Mouse (Mus musculus): ENCODE data around the gene Arl8b. TPM values are rescaled to one million over a fixed set of nuclear protein-coding genes. Genes with fewer than 3 reads are reported as not detected.

Gene Arl8b
- polyA plus RNA-seq, 1 experiment from 2014 or later: 32.7 TPM

DNA sequence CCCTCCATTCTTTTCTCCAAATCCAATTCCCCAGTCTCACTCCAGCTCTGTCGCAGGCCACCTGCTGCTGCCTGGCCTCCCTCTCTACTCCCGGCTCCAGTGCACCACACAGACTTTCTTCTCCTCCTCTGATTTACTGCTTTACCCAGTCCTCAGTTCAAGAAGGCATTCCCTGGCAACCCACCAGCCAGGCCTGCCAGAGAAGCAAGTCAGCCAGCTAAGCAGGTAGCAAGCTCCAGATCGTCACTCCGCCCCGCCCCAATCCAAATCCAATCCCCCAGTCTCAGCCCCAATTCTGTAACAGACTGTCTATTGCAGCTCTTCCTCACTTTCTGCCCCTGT is 23.2 kb upstream of the Arl8b start:
- H3K27ac ChIP-seq (replicated peaks): no peak overlapping the region
- ATAC-seq (ENCODE audit: insufficient read depth): no peak

GRCm38 (mm10) chr6:108770880-108771279 is 12.0 kb upstream of the Arl8b start:
- H3K27me3 ChIP-seq: no peaks in the 10 kb centered on the region
- no peak overlapping the region for H3K27ac ChIP-seq (replicated peaks)
- no peak overlapping the region for H3K9ac ChIP-seq
- no peaks in the 10 kb centered on the region for H3K36me3 ChIP-seq (replicated peaks)
- no peaks in the 10 kb centered on the region for H3K4me1 ChIP-seq (replicated peaks)
- no peak overlapping the region for H3K4me2 ChIP-seq
- no peak overlapping the region for H3K4me3 ChIP-seq (replicated peaks)
- no peak for ATAC-seq (ENCODE audit: insufficient read depth)
- 63% methylated on average over 3 of the region's 3 CpGs for WGBS (ENCODE audit: insufficient replicate concordance)
- no peaks in the 10 kb centered on the region for H3K9me3 ChIP-seq (replicated peaks)

More for the DNA sequence above, 23.2 kb upstream of the Arl8b start:
- Histone ChIP-seq H3K9me3 (replicated peaks) (no peaks in the 10 kb centered on the region), H3K4me2 (no peak overlapping the region), H3K9ac (no peak overlapping the region), H3K27me3 (no peaks in the 10 kb centered on the region), H3K36me3 (replicated peaks) (no peaks in the 10 kb centered on the region), H3K4me1 (replicated peaks) (no peaks in the 10 kb centered on the region), H3K4me3 (replicated peaks) (no peak overlapping the region)
- WGBS (ENCODE audit: insufficient replicate concordance): 70% methylated on average over 5 of the region's 5 CpGs

DNA sequence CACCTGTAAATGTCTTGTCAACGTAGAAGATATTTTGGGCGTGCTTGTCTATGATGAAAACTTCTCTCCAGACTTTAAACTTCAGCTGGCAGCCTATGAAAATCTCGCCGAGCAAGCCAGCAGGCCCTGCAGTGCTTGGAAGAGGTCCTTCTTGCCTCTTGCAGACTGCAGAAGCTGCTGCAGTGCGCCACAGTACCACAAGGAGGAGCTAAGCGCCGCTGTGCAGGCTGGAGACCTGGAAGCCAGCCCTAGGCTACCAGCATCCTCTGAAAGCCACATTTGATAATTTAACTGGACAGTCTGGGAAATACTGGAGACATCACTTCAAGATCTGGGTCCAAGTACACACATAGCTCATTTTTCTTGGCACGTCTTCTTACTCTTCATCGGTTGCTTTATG is 10.0 kb upstream of the Arl8b start:
- peaks cover 5% of the 10 kb centered on the region; the same call in 1 of the 2 replicates for H3K4me1 ChIP-seq (replicated peaks)
- no peak overlapping the region for H3K4me3 ChIP-seq (replicated peaks)
- no peak overlapping the region for H3K9ac ChIP-seq
- H3K4me2 ChIP-seq: no peak overlapping the region
- ATAC-seq (ENCODE audit: insufficient read depth): no peak
- no peaks in the 10 kb centered on the region for H3K36me3 ChIP-seq (replicated peaks)
- WGBS (ENCODE audit: insufficient replicate concordance): 15% methylated on average over 9 of the region's 9 CpGs
- H3K9me3 ChIP-seq (replicated peaks): no peaks in the 10 kb centered on the region
- H3K27ac ChIP-seq (replicated peaks): no peak overlapping the region
- H3K27me3 ChIP-seq: no peaks in the 10 kb centered on the region

DNA sequence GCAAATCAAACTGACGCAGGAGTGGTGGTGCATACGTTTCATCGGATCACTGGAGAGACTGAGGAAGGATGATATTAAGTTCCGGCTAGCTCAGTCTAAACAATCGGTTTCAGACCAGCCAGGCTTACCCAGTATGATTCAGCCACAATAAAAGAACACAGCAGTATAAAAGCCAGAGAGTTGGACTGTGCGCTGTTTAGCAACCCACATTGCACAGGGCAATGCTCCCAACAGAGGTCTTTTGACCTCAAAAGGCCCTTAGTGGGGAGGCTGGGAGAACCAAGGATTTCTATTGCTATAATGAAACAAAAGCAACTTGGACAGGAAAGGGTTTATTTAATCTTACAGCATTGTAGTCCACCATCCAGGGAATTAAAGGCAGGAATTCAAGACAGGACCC is 9.4 kb upstream of the Arl8b start:
- H3K27ac ChIP-seq (replicated peaks): no peak overlapping the region
- no peaks in the 10 kb centered on the region for H3K9me3 ChIP-seq (replicated peaks)
- WGBS (ENCODE audit: insufficient replicate concordance): 74% methylated on average over 6 of the region's 6 CpGs
- peaks cover 7% of the 10 kb centered on the region; the same call in 1 of the 2 replicates for H3K4me1 ChIP-seq (replicated peaks)
- no peaks in the 10 kb centered on the region for H3K27me3 ChIP-seq
- no peak overlapping the region for H3K4me3 ChIP-seq (replicated peaks)
- ATAC-seq (ENCODE audit: insufficient read depth): no peak
- H3K4me2 ChIP-seq: no peak overlapping the region
- no peaks in the 10 kb centered on the region for H3K36me3 ChIP-seq (replicated peaks)
- no peak overlapping the region for H3K9ac ChIP-seq

GRCm38 (mm10) chr6:108776274-108776673 is 6.6 kb upstream of the Arl8b start:
- H3K9me3 ChIP-seq (replicated peaks): no peaks in the 10 kb centered on the region
- no peaks in the 10 kb centered on the region for H3K36me3 ChIP-seq (replicated peaks)
- no peaks in the 10 kb centered on the region for H3K27me3 ChIP-seq
- no peak overlapping the region for H3K4me3 ChIP-seq (replicated peaks)
- no peak overlapping the region for H3K4me2 ChIP-seq
- H3K9ac ChIP-seq: no peak overlapping the region
- peaks cover 12% of the 10 kb centered on the region; the same call in 1 of the 2 replicates for H3K4me1 ChIP-seq (replicated peaks)
- ATAC-seq (ENCODE audit: insufficient read depth): no peak
- H3K27ac ChIP-seq (replicated peaks): no peak overlapping the region

DNA sequence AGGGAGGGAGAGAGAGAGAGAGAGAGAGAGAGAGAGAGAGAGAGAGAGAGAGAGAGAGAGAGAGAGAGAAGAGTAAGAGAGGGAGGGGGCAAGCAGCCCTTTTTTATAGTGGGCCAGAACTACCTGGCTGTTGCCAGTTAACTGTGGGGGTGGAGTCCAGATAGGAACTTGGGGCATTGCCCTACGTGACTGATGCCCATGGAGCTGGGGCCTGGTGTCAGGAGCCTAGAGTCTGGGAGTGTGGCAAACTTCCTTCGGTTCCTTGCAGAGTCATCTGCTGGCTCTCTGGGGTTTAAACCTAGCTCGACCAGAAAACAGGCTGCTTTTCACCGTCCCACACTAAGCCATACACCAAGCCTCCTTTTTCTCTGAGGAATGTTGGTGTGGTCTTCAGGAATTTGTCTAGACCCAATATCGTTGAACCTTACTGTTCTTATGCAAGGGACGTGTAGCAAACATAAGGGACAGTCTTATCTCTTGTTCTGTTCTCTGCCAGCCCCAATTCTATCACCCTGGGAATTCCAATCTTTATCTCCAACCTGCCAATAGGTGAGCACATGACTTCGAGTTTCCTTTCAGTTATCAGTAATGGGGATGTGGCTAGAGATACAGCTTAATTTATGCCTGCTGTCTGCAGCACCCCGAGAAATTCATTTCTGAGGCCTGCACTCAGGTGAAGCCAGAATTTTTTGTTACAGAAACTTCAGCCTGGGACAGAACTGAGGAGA is 5.2 kb upstream of the Arl8b start:
- no peaks in the 10 kb centered on the region for H3K36me3 ChIP-seq (replicated peaks)
- no peak overlapping the region for H3K27ac ChIP-seq (replicated peaks)
- no peak overlapping the region for H3K9ac ChIP-seq
- H3K4me3 ChIP-seq (replicated peaks): no peak overlapping the region
- H3K4me1 ChIP-seq (replicated peaks): peaks cover 16% of the 10 kb centered on the region; the same call in 1 of the 2 replicates
- no peaks in the 10 kb centered on the region for H3K9me3 ChIP-seq (replicated peaks)
- WGBS (ENCODE audit: insufficient replicate concordance): 29% methylated on average over 8 of the region's 8 CpGs
- H3K4me2 ChIP-seq: no peak overlapping the region
- H3K27me3 ChIP-seq: no peaks in the 10 kb centered on the region
- ATAC-seq (ENCODE audit: insufficient read depth): 0 out of 2 replicates have a peak, but pooled peaks have one; percentile 27

- H3K27me3 ChIP-seq: no peaks in the 10 kb centered on the region
- H3K4me2 ChIP-seq: no peak overlapping the region
- no peak overlapping the region for H3K9ac ChIP-seq
- 40% methylated on average over 5 of the region's 5 CpGs for WGBS (ENCODE audit: insufficient replicate concordance)
- no peak overlapping the region for H3K27ac ChIP-seq (replicated peaks)
- H3K9me3 ChIP-seq (replicated peaks): no peaks in the 10 kb centered on the region
- no peak overlapping the region for H3K4me3 ChIP-seq (replicated peaks)
- no peak for ATAC-seq (ENCODE audit: insufficient read depth)
- no peaks in the 10 kb centered on the region for H3K36me3 ChIP-seq (replicated peaks)
- H3K4me1 ChIP-seq (replicated peaks): peaks cover 16% of the 10 kb centered on the region; the same call in 1 of the 2 replicates
Observed at GRCm38 (mm10) chr6:108778399-108778798, 4.5 kb upstream of the Arl8b start.

- no peak overlapping the region for H3K4me2 ChIP-seq
- no peaks in the 10 kb centered on the region for H3K36me3 ChIP-seq (replicated peaks)
- peaks cover 42% of the 10 kb centered on the region for H3K4me1 ChIP-seq (replicated peaks)
- H3K27ac ChIP-seq (replicated peaks): no peak overlapping the region
- ATAC-seq (ENCODE audit: insufficient read depth): no peak
- no peak overlapping the region for H3K9ac ChIP-seq
- H3K4me3 ChIP-seq (replicated peaks): no peak overlapping the region
- no peaks in the 10 kb centered on the region for H3K9me3 ChIP-seq (replicated peaks)
- H3K27me3 ChIP-seq: no peaks in the 10 kb centered on the region
- 32% methylated on average over 6 of the region's 6 CpGs for WGBS (ENCODE audit: insufficient replicate concordance)
Observed at GRCm38 (mm10) chr6:108781865-108782264, 1.0 kb upstream of the Arl8b start.

- Histone ChIP-seq H3K9me3 (replicated peaks) (no peaks in the 10 kb centered on the region), H3K36me3 (replicated peaks) (no peaks in the 10 kb centered on the region), H3K27ac (replicated peaks) (peak overlapping the region; percentile 82), H3K9ac (peak overlapping the region; percentile 96), H3K4me2 (peak overlapping the region; percentile 81), H3K4me1 (replicated peaks) (peaks cover 34% of the 10 kb centered on the region), H3K4me3 (replicated peaks) (peak overlapping the region; percentile 100), H3K27me3 (no peaks in the 10 kb centered on the region)
- WGBS (ENCODE audit: insufficient replicate concordance): under 1% methylated on average over 57 of the region's 57 CpGs
- ATAC-seq (ENCODE audit: insufficient read depth): peak; percentile 40
Observed at GRCm38 (mm10) chr6:108783184-108783881, 434 bp downstream of the Arl8b start.

GRCm38 (mm10) chr6:108784056-108784455 is 1.2 kb downstream of the Arl8b start:
- WGBS (ENCODE audit: insufficient replicate concordance): 18% methylated on average over 11 of the region's 11 CpGs
- Histone ChIP-seq H3K4me2 (peak overlapping the region; percentile 81), H3K9ac (peak overlapping the region; percentile 96; the same call in 1 of the 2 replicates), H3K36me3 (replicated peaks) (no peaks in the 10 kb centered on the region), H3K9me3 (replicated peaks) (no peaks in the 10 kb centered on the region), H3K4me1 (replicated peaks) (peaks cover 34% of the 10 kb centered on the region), H3K27me3 (no peaks in the 10 kb centered on the region), H3K27ac (replicated peaks) (0 out of 2 replicates have a peak overlapping the region, but pooled peaks have one; percentile 16), H3K4me3 (replicated peaks) (peak overlapping the region; percentile 100)
- ATAC-seq (ENCODE audit: insufficient read depth): no peak

DNA sequence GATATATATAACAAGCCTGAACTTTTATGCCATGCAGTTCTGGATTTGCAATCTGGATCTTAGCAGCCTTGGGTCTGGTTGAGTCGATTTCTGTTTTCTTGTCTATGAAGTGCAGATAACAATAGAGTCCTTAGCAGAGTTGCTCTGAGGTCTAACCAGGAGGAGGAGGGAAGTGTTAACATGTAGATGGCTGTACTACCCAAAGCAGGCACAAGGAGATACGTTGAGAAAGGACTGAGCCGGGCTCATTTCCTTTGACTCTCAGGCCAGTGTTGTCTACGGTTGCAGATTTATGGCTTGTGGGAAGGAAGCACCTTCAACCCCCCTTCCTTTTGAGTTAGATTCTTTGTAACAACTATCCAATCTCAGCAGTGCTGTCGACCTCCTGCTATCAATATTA is 1.9 kb downstream of the Arl8b start:
- no peak overlapping the region for H3K27ac ChIP-seq (replicated peaks)

More for the DNA sequence above, 1.9 kb downstream of the Arl8b start:
- Histone ChIP-seq H3K27me3 (no peaks in the 10 kb centered on the region), H3K4me3 (replicated peaks) (peak overlapping the region; percentile 100), H3K9me3 (replicated peaks) (no peaks in the 10 kb centered on the region), H3K9ac (peak overlapping the region; percentile 96; the same call in 1 of the 2 replicates), H3K36me3 (replicated peaks) (no peaks in the 10 kb centered on the region), H3K4me1 (replicated peaks) (peaks cover 32% of the 10 kb centered on the region), H3K4me2 (peak overlapping the region; percentile 81)
- ATAC-seq (ENCODE audit: insufficient read depth): 0 out of 2 replicates have a peak, but pooled peaks have one; percentile 5
- WGBS (ENCODE audit: insufficient replicate concordance): 9% methylated on average over 5 of the region's 5 CpGs
